Mouse (Mus musculus): ENCODE results near the gene Lxn. TPM values are rescaled to one million over a fixed set of nuclear protein-coding genes. Genes with fewer than 3 reads are reported as not detected.
A peak's percentile ranks its signal among the peaks of the same experiment; 100 is the strongest.

Lxn gene
- polyA plus RNA-seq, 1 experiment from 2014 or later = 12.6 TPM

GRCm38 (mm10) chr3:67492086-67492869 lies 28.6 kb upstream of the Lxn start:
- no peak for ATAC-seq (ENCODE audit: insufficient read depth)
- no peak overlapping the region for H3K4me2 ChIP-seq
- H3K9ac ChIP-seq = no peak overlapping the region
- no peaks in the 10 kb centered on the region for H3K36me3 ChIP-seq (replicated peaks)
- H3K9me3 ChIP-seq (replicated peaks) = no peaks in the 10 kb centered on the region
- 58% methylated on average over 8 of the region's 8 CpGs for WGBS (ENCODE audit: insufficient replicate concordance)
- no peaks in the 10 kb centered on the region for H3K4me1 ChIP-seq (replicated peaks)
- H3K4me3 ChIP-seq (replicated peaks) = no peak overlapping the region
- no peak overlapping the region for H3K27ac ChIP-seq (replicated peaks)
- no peaks in the 10 kb centered on the region for H3K27me3 ChIP-seq

DNA sequence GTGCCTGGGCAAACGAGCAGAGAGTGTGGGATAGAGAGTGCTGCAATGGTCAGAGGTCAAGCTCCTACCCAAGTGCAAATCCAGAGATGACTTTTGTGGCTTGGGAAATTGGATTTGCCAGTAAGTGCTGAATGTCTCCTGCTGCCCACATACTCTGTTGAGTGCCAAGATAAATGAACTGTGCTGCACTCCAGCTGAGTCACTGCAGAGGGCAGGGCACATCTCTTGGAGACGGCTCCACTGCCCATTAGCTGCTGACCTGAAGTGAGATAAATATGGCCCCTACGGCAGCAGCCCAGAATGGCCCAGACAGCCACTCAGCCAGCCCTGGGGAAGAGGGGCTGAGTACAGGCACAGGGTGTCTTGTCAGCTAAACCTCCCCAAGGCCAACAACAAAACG lies 26.4 kb upstream of the Lxn start:
- WGBS (ENCODE audit: insufficient replicate concordance) = 41% methylated on average over 4 of the region's 4 CpGs
- Histone ChIP-seq H3K4me3 (replicated peaks) (no peak overlapping the region), H3K36me3 (replicated peaks) (no peaks in the 10 kb centered on the region), H3K27me3 (no peaks in the 10 kb centered on the region), H3K27ac (replicated peaks) (no peak overlapping the region), H3K4me2 (no peak overlapping the region), H3K4me1 (replicated peaks) (no peaks in the 10 kb centered on the region), H3K9me3 (replicated peaks) (no peaks in the 10 kb centered on the region), H3K9ac (no peak overlapping the region)
- no peak for ATAC-seq (ENCODE audit: insufficient read depth)

- Histone ChIP-seq H3K4me1 (replicated peaks) (no peaks in the 10 kb centered on the region), H3K4me3 (replicated peaks) (no peak overlapping the region), H3K27me3 (no peaks in the 10 kb centered on the region), H3K9ac (no peak overlapping the region), H3K9me3 (replicated peaks) (no peaks in the 10 kb centered on the region), H3K27ac (replicated peaks) (no peak overlapping the region), H3K36me3 (replicated peaks) (no peaks in the 10 kb centered on the region), H3K4me2 (no peak overlapping the region)
- no peak for ATAC-seq (ENCODE audit: insufficient read depth)
- WGBS (ENCODE audit: insufficient replicate concordance) = 62% methylated on average over 2 of the region's 2 CpGs
These were observed 21.5 kb upstream of the Lxn start for GRCm38 (mm10) chr3:67485233-67485632.

DNA sequence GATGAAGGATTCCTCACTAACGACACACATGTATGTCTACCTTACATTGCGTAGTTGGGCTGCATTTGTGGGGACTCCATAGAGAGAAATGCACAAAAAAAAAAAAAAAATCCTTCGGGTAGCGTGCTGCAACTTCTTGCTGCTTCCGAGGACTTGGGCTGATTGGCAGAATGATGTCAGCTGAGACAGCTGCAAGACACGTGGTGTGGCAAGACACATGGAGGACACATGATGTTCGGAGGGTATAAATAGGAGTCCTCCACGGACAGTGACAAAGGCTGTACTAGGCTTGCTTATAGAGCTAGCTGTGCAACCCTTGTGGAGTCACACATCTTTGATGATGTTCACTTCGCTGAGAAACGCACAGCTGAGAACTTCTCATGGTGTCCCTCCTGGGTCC lies 18.7 kb upstream of the Lxn start:
- Histone ChIP-seq H3K4me3 (replicated peaks) (no peak overlapping the region), H3K36me3 (replicated peaks) (peaks cover 5% of the 10 kb centered on the region; the same call in 1 of the 2 replicates), H3K9ac (no peak overlapping the region), H3K9me3 (replicated peaks) (no peaks in the 10 kb centered on the region), H3K4me1 (replicated peaks) (no peaks in the 10 kb centered on the region), H3K27ac (replicated peaks) (no peak overlapping the region), H3K27me3 (no peaks in the 10 kb centered on the region), H3K4me2 (no peak overlapping the region)
- 80% methylated on average over 10 of the region's 10 CpGs for WGBS (ENCODE audit: insufficient replicate concordance)
- no peak for ATAC-seq (ENCODE audit: insufficient read depth)

GRCm38 (mm10) chr3:67479806-67480205 lies 16.1 kb upstream of the Lxn start:
- Histone ChIP-seq H3K36me3 (replicated peaks) (peaks cover 24% of the 10 kb centered on the region), H3K4me2 (no peak overlapping the region), H3K9me3 (replicated peaks) (no peaks in the 10 kb centered on the region), H3K4me1 (replicated peaks) (no peaks in the 10 kb centered on the region), H3K27me3 (no peaks in the 10 kb centered on the region), H3K4me3 (replicated peaks) (no peak overlapping the region), H3K9ac (no peak overlapping the region), H3K27ac (replicated peaks) (no peak overlapping the region)
- 80% methylated on average over 11 of the region's 11 CpGs for WGBS (ENCODE audit: insufficient replicate concordance)
- no peak for ATAC-seq (ENCODE audit: insufficient read depth)

GRCm38 (mm10) chr3:67473438-67473837 lies 9.7 kb upstream of the Lxn start:
- H3K9ac ChIP-seq = no peak overlapping the region
- peaks cover 11% of the 10 kb centered on the region for H3K4me1 ChIP-seq (replicated peaks)
- no peak overlapping the region for H3K4me2 ChIP-seq
- peaks cover 36% of the 10 kb centered on the region for H3K36me3 ChIP-seq (replicated peaks)
- H3K9me3 ChIP-seq (replicated peaks) = no peaks in the 10 kb centered on the region
- H3K27ac ChIP-seq (replicated peaks) = no peak overlapping the region
- WGBS (ENCODE audit: insufficient replicate concordance) = 85% methylated on average over 6 of the region's 6 CpGs
- no peak overlapping the region for H3K4me3 ChIP-seq (replicated peaks)
- no peak for ATAC-seq (ENCODE audit: insufficient read depth)
- no peaks in the 10 kb centered on the region for H3K27me3 ChIP-seq

DNA sequence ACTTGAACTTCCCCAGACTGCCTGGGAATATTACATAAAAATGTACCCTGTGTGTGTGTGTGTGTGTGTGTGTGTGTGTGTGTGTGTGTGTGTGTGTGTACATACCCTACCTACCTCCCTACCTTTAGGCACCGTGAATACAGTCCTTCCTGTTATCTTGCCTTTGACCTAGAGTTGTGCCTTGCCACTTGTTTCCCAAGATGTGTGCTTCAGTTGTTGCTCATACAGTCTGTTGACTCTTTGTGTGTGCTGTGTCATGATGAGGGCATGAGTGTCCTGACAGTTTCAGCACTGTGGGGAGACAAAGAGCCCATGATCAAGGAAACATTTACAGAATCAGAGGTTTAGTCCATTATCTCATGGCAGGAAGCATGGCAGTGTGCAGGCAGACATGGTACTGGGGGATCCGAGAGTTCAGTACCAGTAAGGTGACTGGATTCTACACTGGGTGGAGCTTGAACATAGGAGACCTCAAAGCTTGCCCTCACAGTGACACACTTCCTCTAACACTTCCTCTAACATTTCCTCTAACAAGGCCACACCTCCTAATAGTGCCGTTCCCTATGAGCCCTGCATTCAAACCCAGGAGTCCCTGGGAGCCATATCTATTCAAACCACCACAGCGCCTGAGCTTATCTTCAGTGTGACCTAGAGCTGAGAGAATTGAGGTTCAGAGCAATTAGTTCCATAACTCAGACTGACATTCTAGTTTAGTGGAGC lies 7.8 kb upstream of the Lxn start:
- Histone ChIP-seq H3K9ac (no peak overlapping the region), H3K27ac (replicated peaks) (no peak overlapping the region), H3K9me3 (replicated peaks) (no peaks in the 10 kb centered on the region), H3K27me3 (no peaks in the 10 kb centered on the region), H3K36me3 (replicated peaks) (peaks cover 35% of the 10 kb centered on the region), H3K4me2 (no peak overlapping the region), H3K4me3 (replicated peaks) (no peak overlapping the region), H3K4me1 (replicated peaks) (peaks cover 11% of the 10 kb centered on the region)
- ATAC-seq (ENCODE audit: insufficient read depth) = peak; percentile 83
- WGBS (ENCODE audit: insufficient replicate concordance) = 43% methylated on average over 4 of the region's 4 CpGs

- H3K27ac ChIP-seq (replicated peaks) = no peak overlapping the region
- no peaks in the 10 kb centered on the region for H3K27me3 ChIP-seq
- H3K36me3 ChIP-seq (replicated peaks) = peaks cover 15% of the 10 kb centered on the region; the same call in 1 of the 2 replicates
- H3K4me1 ChIP-seq (replicated peaks) = peaks cover 32% of the 10 kb centered on the region
- no peak for ATAC-seq (ENCODE audit: insufficient read depth)
- H3K9ac ChIP-seq = no peak overlapping the region
- 79% methylated on average over 2 of the region's 2 CpGs for WGBS (ENCODE audit: insufficient replicate concordance)
- H3K4me2 ChIP-seq = no peak overlapping the region
- H3K4me3 ChIP-seq (replicated peaks) = no peak overlapping the region
- no peaks in the 10 kb centered on the region for H3K9me3 ChIP-seq (replicated peaks)
These were observed 3.6 kb upstream of the Lxn start for GRCm38 (mm10) chr3:67467281-67467680.

DNA sequence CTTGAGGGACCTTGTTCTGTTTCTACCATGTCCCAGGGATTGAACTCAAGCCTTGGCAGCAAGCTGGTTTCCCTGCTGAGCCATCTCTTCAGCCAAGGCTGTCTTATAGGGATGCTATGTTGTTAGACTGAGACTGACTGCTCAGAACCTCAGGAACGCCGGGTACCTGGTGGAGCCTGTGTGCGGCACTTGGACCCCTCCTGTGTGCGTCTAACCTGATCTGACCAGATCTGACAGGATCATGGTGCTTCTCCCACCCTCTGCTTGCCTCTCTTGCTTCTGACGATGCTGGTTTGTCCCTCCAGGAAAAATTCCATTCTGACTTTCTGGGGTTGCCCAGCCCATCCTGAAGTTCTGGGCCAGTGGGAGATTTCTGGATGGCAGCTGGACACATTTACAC lies 2.9 kb upstream of the Lxn start:
- Histone ChIP-seq H3K9ac (no peak overlapping the region), H3K4me1 (replicated peaks) (peaks cover 27% of the 10 kb centered on the region), H3K36me3 (replicated peaks) (peaks cover 15% of the 10 kb centered on the region; the same call in 1 of the 2 replicates), H3K4me3 (replicated peaks) (no peak overlapping the region), H3K27me3 (no peaks in the 10 kb centered on the region), H3K27ac (replicated peaks) (no peak overlapping the region), H3K9me3 (replicated peaks) (no peaks in the 10 kb centered on the region), H3K4me2 (no peak overlapping the region)
- 87% methylated on average over 5 of the region's 5 CpGs for WGBS (ENCODE audit: insufficient replicate concordance)
- ATAC-seq (ENCODE audit: insufficient read depth) = no peak

DNA sequence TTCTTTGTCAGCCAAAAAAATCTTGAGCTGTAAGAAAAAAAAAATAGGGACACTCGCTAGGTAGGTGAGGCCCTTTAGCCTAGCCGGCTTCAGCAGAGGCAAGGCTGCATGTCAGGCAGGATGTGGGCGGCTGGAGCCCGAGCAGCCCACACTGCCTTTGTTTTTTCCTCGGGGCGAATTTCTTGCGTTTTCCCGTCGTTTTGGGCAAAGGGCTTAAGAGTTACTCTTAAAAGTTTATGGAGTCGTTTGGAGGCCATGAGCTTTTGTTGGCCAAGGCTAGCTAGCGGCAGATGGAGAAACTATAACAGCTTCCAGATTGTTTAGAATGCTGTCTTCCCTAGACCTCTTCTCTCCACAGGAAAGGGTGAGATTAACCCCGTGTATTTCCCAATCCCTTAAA lies 725 bp downstream of the Lxn start:
- Histone ChIP-seq H3K4me3 (replicated peaks) (peak overlapping the region; percentile 63), H3K27ac (replicated peaks) (peak overlapping the region; percentile 33; the same call in 1 of the 2 replicates)
- no peak for ATAC-seq (ENCODE audit: insufficient read depth)

DNA sequence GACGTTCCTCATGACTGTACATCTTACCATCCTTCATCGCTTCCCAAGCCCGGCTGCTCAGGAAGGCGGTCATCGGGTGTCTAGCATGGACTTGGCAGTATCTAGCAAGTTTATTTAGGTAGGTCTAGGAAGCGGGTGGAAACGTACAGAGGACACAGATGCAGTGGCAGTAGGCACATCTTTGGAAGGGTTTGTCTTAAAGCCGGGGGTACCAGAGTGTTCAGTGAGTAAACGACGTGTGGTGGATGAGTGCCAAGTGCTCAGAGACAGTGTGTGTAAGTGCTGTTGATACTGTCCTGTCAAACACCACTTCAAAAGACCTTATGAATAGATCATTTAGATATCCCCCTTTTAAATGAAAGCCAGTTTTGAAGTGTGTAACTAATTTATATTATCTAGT lies 1.1 kb downstream of the Lxn start:
- H3K4me1 ChIP-seq (replicated peaks) = peaks cover 21% of the 10 kb centered on the region
- H3K4me3 ChIP-seq (replicated peaks) = peak overlapping the region; percentile 63; the same call in 1 of the 2 replicates
- H3K27ac ChIP-seq (replicated peaks) = no peak overlapping the region
- no peaks in the 10 kb centered on the region for H3K27me3 ChIP-seq
- no peak overlapping the region for H3K9ac ChIP-seq
- peaks cover 24% of the 10 kb centered on the region for H3K36me3 ChIP-seq (replicated peaks)
- no peaks in the 10 kb centered on the region for H3K9me3 ChIP-seq (replicated peaks)
- peak overlapping the region; percentile 83 for H3K4me2 ChIP-seq
- no peak for ATAC-seq (ENCODE audit: insufficient read depth)
- 58% methylated on average over 10 of the region's 10 CpGs for WGBS (ENCODE audit: insufficient replicate concordance)

More for the DNA sequence above, 725 bp downstream of the Lxn start:
- H3K27me3 ChIP-seq = no peaks in the 10 kb centered on the region
- peaks cover 21% of the 10 kb centered on the region for H3K4me1 ChIP-seq (replicated peaks)
- H3K9me3 ChIP-seq (replicated peaks) = no peaks in the 10 kb centered on the region
- H3K9ac ChIP-seq = peak overlapping the region; percentile 52
- peak overlapping the region; percentile 83 for H3K4me2 ChIP-seq
- WGBS (ENCODE audit: insufficient replicate concordance) = 5% methylated on average over 12 of the region's 12 CpGs
- peaks cover 25% of the 10 kb centered on the region for H3K36me3 ChIP-seq (replicated peaks)
